In genomic region chr8:122442781-122443180, GRCm38 (mm10) we compare ENCODE assay signal across 1 mouse cellular context.
TF ChIP-seq lines count a peak whose summit lies in the region.

No protein-coding gene starts in this region.

TF ChIP-seq in MEL, 35 proteins besides CTCF, POLR2A, EP300 and RAD21 (continued from another document):
- no peak for TF ChIP-seq CHD1 (IDR thresholded peaks at IDR 0.05; ENCODE audit: low read depth, low read length)
- no peak for TF ChIP-seq ETS1 (IDR thresholded peaks at IDR 0.05; ENCODE audit: low read depth, low read length)
- no peak for TF ChIP-seq CHD2 (IDR thresholded peaks at IDR 0.05; ENCODE audit: low read length)
- TF ChIP-seq TCF12 (IDR thresholded peaks at IDR 0.05; ENCODE audit: low read depth, low read length): no peak
- TF ChIP-seq SIN3A (IDR thresholded peaks at IDR 0.05; ENCODE audit: low read length): no peak
